Mouse (Mus musculus) small intestine, adult 10 weeks (tissue): ENCODE measurements around the gene Ms4a4b. TPM values are rescaled to one million over a fixed set of nuclear protein-coding genes. Genes with fewer than 3 reads are reported as not detected.

Source experiments
- polyA plus RNA-seq: library from polyadenylated mRNA; stranded (reverse); fragments of 350-450 nt; fragmentation: Illumina TruSeq; extraction: RNeasy Lipid Tissue Mini Kit (QIAGEN cat#74804); gene quantifications from one replicate; pipeline ENCODE4 v1.2.3, GENCODE M21; 2014; ENCODE audit warnings: low replicate concordance

Ms4a4b gene
- 8.9 TPM for polyA plus RNA-seq

GRCm38 (mm10) chr19:11443338-11443737, at the start of gene Ms4a4b:
Gene Ms4a4b, plus strand, starts transcription at chr19:11443553.

DNA sequence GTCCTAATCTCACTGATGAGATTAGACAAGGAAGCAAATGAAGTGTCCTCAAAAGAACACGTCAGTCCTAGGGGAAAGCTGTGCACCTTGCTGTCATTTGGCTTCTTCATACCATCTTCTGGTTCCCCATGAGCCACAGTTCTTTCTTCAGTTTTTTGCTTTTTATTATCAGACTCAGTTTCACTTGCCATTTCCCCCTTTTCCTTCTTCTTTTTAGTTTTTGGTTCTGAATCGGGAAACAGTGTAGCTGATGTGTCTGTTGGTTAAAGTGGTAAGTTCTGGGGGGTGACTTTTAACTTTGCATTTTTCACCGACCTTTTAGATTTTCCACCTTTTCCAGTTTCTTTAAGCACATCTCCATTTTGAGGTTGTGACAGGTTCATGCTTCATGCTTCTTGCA, 38.8 kb upstream of the Ms4a4b start, which contains the start of gene Ms4a4c:
TSS of gene Ms4a4c (plus strand) at position 244 of the 400 bp plus-strand sequence.

GRCm38 (mm10) chr19:11469215-11469614, 25.9 kb downstream of the Ms4a4b start, which contains the start of gene Ms4a6c:
Gene Ms4a6c, plus strand, starts transcription at chr19:11469366.

GRCm38 (mm10) chr19:11485746-11486145, 42.4 kb downstream of the Ms4a4b start, which contains the start of gene Gm8369:
Gene Gm8369, plus strand, starts transcription at chr19:11485938.

GRCm38 (mm10) chr19:11516246-11516645, 72.9 kb downstream of the Ms4a4b start, which contains the start of gene Ms4a6b:
Gene Ms4a6b, plus strand, starts transcription at chr19:11516512.

Other genes starting within 250 kb of the Ms4a4b start
- gene Ms4a13, start 246.8 kb upstream of the Ms4a4b start, polyA plus RNA-seq = not detected
- 118 TPM for gene Ms4a12, start 211.1 kb upstream of the Ms4a4b start, polyA plus RNA-seq
- 18.9 TPM for gene Ms4a1, start 177.3 kb upstream of the Ms4a4b start, polyA plus RNA-seq
- gene Ms4a5, start 159.7 kb upstream of the Ms4a4b start, polyA plus RNA-seq = not detected
- gene Ms4a14, start 129.1 kb upstream of the Ms4a4b start, polyA plus RNA-seq = 5.7 TPM
- gene Ms4a7, start 107.4 kb upstream of the Ms4a4b start, polyA plus RNA-seq = 28.0 TPM
- 18.4 TPM for gene Ms4a4a, start 68.0 kb upstream of the Ms4a4b start, polyA plus RNA-seq
- gene Ms4a4c, start 38.8 kb upstream of the Ms4a4b start, polyA plus RNA-seq = 5.5 TPM
- gene Ms4a6c, start 25.8 kb downstream of the Ms4a4b start, polyA plus RNA-seq = 45.5 TPM
- gene Gm8369, start 42.4 kb downstream of the Ms4a4b start, polyA plus RNA-seq = 4.4 TPM
- gene Ms4a6b, start 73.0 kb downstream of the Ms4a4b start, polyA plus RNA-seq = 24.6 TPM
- gene Ms4a4d, start 93.2 kb downstream of the Ms4a4b start, polyA plus RNA-seq = 41.4 TPM
- 12.8 TPM for gene Ms4a6d, start 161.3 kb downstream of the Ms4a4b start, polyA plus RNA-seq
- not detected for gene Ms4a2, start 180.2 kb downstream of the Ms4a4b start, polyA plus RNA-seq
- gene Ms4a3, start 197.3 kb downstream of the Ms4a4b start, polyA plus RNA-seq = not detected
- gene Oosp2, start 217.0 kb downstream of the Ms4a4b start, polyA plus RNA-seq = not detected
- 0.63 TPM for gene Oosp1, start 247.6 kb downstream of the Ms4a4b start, polyA plus RNA-seq